27 mouse cellular contexts compared by ENCODE assay signal in the genomic region with DNA sequence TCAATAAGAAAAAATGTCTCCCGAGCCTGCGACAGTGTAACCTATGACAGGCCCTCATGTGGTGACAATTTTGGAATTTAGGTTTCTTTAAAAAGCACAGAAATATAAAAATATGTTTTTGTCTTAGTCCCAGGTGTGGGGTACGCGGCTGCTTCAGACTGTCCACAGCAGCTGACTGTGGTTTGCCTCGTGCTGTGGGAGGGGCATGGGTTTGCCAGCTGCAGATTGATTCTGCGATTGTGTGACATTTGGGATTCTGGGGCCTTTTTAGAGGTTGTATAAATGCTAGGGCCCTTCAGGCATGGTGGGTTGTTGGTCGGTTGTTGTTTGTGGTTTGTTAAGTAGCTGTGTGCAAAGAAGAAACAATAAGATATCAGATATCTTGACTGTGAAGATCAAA. TPM values are rescaled to one million over a fixed set of nuclear protein-coding genes. Genes with fewer than 3 reads are reported as not detected.
A peak's percentile ranks its signal among the peaks of the same experiment; 100 is the strongest.
DNase-seq lines count a peak whose midpoint lies in the region; ATAC-seq and TF ChIP-seq lines count a peak whose summit lies in the region.
"Had no signal": no experiment of that assay in that cellular context is flagged by ENCODE, and none has a peak within 500 bp of the region (broad histone marks: within the 10 kb centered on the region; RNA-seq: fewer than 3 reads in every experiment).

No protein-coding gene starts in this region.

- no peak for TF ChIP-seq CTCF in E14TG2a.4 (conservative IDR thresholded peaks at IDR 0.05; ENCODE audit: low read length)
- TF ChIP-seq CTCF in liver, embryonic 14.5 days (IDR thresholded peaks at IDR 0.05; ENCODE audit: low read depth): no peak
- no peak for TF ChIP-seq CTCF in stomach, postnatal 0 days (IDR thresholded peaks at IDR 0.05; ENCODE audit: low read depth)

- WGBS in heart, embryonic 10.5 days: 89% methylated on average over 7 of the region's 7 CpGs
- 35% methylated on average over 7 of the region's 7 CpGs for WGBS in liver, embryonic 14.5 days (ENCODE audit: insufficient replicate concordance)
- WGBS in stomach, postnatal 0 days: 63% methylated on average over 7 of the region's 7 CpGs

- H3K27ac ChIP-seq in heart, embryonic 10.5 days: no peak overlapping the region
- H3K27ac ChIP-seq in liver, embryonic 14.5 days: peak overlapping the region; percentile 79
- peak overlapping the region; percentile 97 for H3K27ac ChIP-seq in stomach, postnatal 0 days (replicated peaks)
- H3K27ac ChIP-seq: layer of hippocampus, adult 2 months; left cerebral cortex, adult 2 months; limb, embryonic 10.5 days; macrophage; neural tube, embryonic 15.5 days had no signal

- no peak for ATAC-seq in liver, embryonic 14.5 days (ENCODE audit: insufficient read depth)
- no peak for ATAC-seq in stomach, postnatal 0 days (ENCODE audit: low FRiP score, low TSS enrichment)
- ATAC-seq: forebrain, embryonic 15.5 days; midbrain, embryonic 13.5 days had no signal

- peaks cover 8% of the 10 kb centered on the region; the same call in 1 of the 2 replicates for H3K36me3 ChIP-seq in heart, embryonic 10.5 days
- peaks cover 99% of the 10 kb centered on the region for H3K36me3 ChIP-seq in E14TG2a.4 (ENCODE audit: insufficient read depth, low read length)
- H3K36me3 ChIP-seq in liver, embryonic 14.5 days (replicated peaks; ENCODE audit: control insufficient read depth, insufficient read depth, low read depth): peaks cover 13% of the 10 kb centered on the region
- no peaks in the 10 kb centered on the region for H3K36me3 ChIP-seq in stomach, postnatal 0 days (ENCODE audit: control insufficient read depth, insufficient read depth, low read length)
- H3K36me3 ChIP-seq: forebrain, embryonic 15.5 days; midbrain, embryonic 13.5 days; stomach, embryonic 15.5 days had no signal

- no peaks in the 10 kb centered on the region for H3K27me3 ChIP-seq in heart, embryonic 10.5 days (ENCODE audit: insufficient read depth, poor library complexity, severe bottlenecking)
- H3K27me3 ChIP-seq in E14TG2a.4 (ENCODE audit: insufficient read depth, low read length): no peaks in the 10 kb centered on the region
- H3K27me3 ChIP-seq in liver, embryonic 14.5 days (ENCODE audit: control insufficient read depth, insufficient read depth, low read length): no peaks in the 10 kb centered on the region
- H3K27me3 ChIP-seq in stomach, postnatal 0 days (ENCODE audit: control insufficient read depth, insufficient read depth, low read length): no peaks in the 10 kb centered on the region
- H3K27me3 ChIP-seq: forebrain, embryonic 15.5 days; midbrain, embryonic 13.5 days; neural tube, embryonic 15.5 days; stomach, embryonic 15.5 days had no signal

- no peak for TF ChIP-seq EP300 in liver, embryonic 14.5 days (IDR thresholded peaks at IDR 0.05; ENCODE audit: low read depth)
- no peak for TF ChIP-seq EP300 in stomach, postnatal 0 days (optimal IDR thresholded peaks at IDR 0.05)

- H3K9ac ChIP-seq in liver, embryonic 14.5 days (replicated peaks): peak overlapping the region; percentile 71
- H3K9ac ChIP-seq in stomach, postnatal 0 days (ENCODE audit: low read length): no peak overlapping the region
- H3K9ac ChIP-seq: forebrain, embryonic 15.5 days; hindbrain, embryonic 14.5 days; lung, embryonic 14.5 days; midbrain, embryonic 13.5 days; neural tube, embryonic 15.5 days; stomach, embryonic 15.5 days had no signal

- H3K4me1 ChIP-seq in heart, embryonic 10.5 days: peaks cover 63% of the 10 kb centered on the region
- peaks cover 100% of the 10 kb centered on the region for H3K4me1 ChIP-seq in E14TG2a.4 (replicated peaks; ENCODE audit: low read depth, low read length)
- H3K4me1 ChIP-seq in liver, embryonic 14.5 days (replicated peaks; ENCODE audit: control insufficient read depth in 2 of 2, insufficient read depth in 2 of 2, low read length in 1 of 2): peaks cover 93 to 97% of the 10 kb centered on the region in 2 experiments
- H3K4me1 ChIP-seq in stomach, postnatal 0 days (replicated peaks; ENCODE audit: control insufficient read depth, insufficient read depth): peaks cover 15% of the 10 kb centered on the region; the same call in 1 of the 2 replicates

- H3K9me3 ChIP-seq in heart, embryonic 10.5 days: no peaks in the 10 kb centered on the region
- H3K9me3 ChIP-seq in E14TG2a.4 (ENCODE audit: low read length): no peaks in the 10 kb centered on the region
- H3K9me3 ChIP-seq in liver, embryonic 14.5 days (ENCODE audit: control insufficient read depth, low read length): no peaks in the 10 kb centered on the region
- no peaks in the 10 kb centered on the region for H3K9me3 ChIP-seq in stomach, postnatal 0 days (ENCODE audit: control insufficient read depth, low read length)
- H3K9me3 ChIP-seq: forebrain, embryonic 15.5 days; limb, embryonic 10.5 days; midbrain, embryonic 13.5 days; neural tube, embryonic 15.5 days; stomach, embryonic 15.5 days had no signal

- no peak overlapping the region for H3K4me3 ChIP-seq in heart, embryonic 10.5 days
- H3K4me3 ChIP-seq in E14TG2a.4 (replicated peaks; ENCODE audit: low read length): 0 out of 2 replicates have a peak overlapping the region, but pooled peaks have one; percentile 59
- no peak overlapping the region for H3K4me3 ChIP-seq in liver, embryonic 14.5 days (ENCODE audit: insufficient read depth in 1 of 2, low read depth in 2 of 2, low read length in 2 of 2)
- no peak overlapping the region for H3K4me3 ChIP-seq in stomach, postnatal 0 days (ENCODE audit: low read depth, low read length)
- H3K4me3 ChIP-seq: forebrain, embryonic 15.5 days; layer of hippocampus, adult 2 months; left cerebral cortex, adult 2 months; limb, embryonic 10.5 days; midbrain, embryonic 13.5 days; neural tube, embryonic 15.5 days; stomach, embryonic 15.5 days had no signal

- peak overlapping the region; percentile 87 for H3K4me2 ChIP-seq in liver, embryonic 14.5 days (ENCODE audit: low read depth)
- H3K4me2 ChIP-seq in stomach, postnatal 0 days (replicated peaks; ENCODE audit: low read depth): no peak overlapping the region
- H3K4me2 ChIP-seq: forebrain, embryonic 15.5 days; heart, embryonic 11.5 days; hindbrain, embryonic 14.5 days; lung, embryonic 14.5 days; midbrain, embryonic 13.5 days; neural tube, embryonic 15.5 days; stomach, embryonic 15.5 days had no signal

- peak; percentile 78 for DNase-seq in heart, adult 11 months
- DNase-seq in heart, embryonic 10.5 days (ENCODE audit: low spot score): no peak
- DNase-seq in liver, embryonic 14.5 days (ENCODE audit: low read depth in 3 of 3, low spot score in 3 of 3): no peak
- DNase-seq in stomach, postnatal 0 days (ENCODE audit: low spot score): no peak
- no peak for DNase-seq in urinary bladder, postnatal 14 days (ENCODE audit: low spot score)
- DNase-seq in gastrocnemius, postnatal 4 days (ENCODE audit: low spot score in 2 of 2): no peak
- no peak for DNase-seq in urinary bladder, postnatal 25 days (ENCODE audit: low spot score)
- DNase-seq: adrenal gland, adult 2 months; cerebellum, adult 11 months; cerebellum, postnatal 14 days; embryo, embryonic 11 days; gastrocnemius, postnatal 10 days; heart, postnatal 14 days; kidney, adult 11 months; kidney, postnatal 10 days; lung, embryonic 14.5 days had no signal

RNA-seq across cellular contexts. Expression of a gene that starts 18.3 kb away (rescaled TPM):
- polyA plus RNA-seq in heart, embryonic 10.5 days (2016; fragmentation: Nextera tagmentation; extraction: Ambion mirVana): 7.8 and 8.9 TPM in 2 replicates
- polyA plus RNA-seq in liver, embryonic 14.5 days (2012; rRNA removed): 6.1 and 6.4 TPM in 2 replicates
- polyA plus RNA-seq in liver, embryonic 14.5 days (2014; fragmentation: Nextera tagmentation; extraction: Ambion mirVana): 8.5 and 9.9 TPM in 2 replicates
- 19.4 and 19.9 TPM in 2 replicates for polyA plus RNA-seq in stomach, postnatal 0 days (2015; fragmentation: Nextera tagmentation; extraction: Ambion mirVana)
- 1 to 10 TPM; 5.4 to 5.6 TPM for total RNA-seq in gastrocnemius, postnatal 4 days (2021)

RNA-seq across cellular contexts. Expression of a gene that starts 27.7 kb away (rescaled TPM):
- polyA plus RNA-seq in heart, embryonic 10.5 days (2016; fragmentation: Nextera tagmentation; extraction: Ambion mirVana): 61.9 and 74.9 TPM in 2 replicates
- polyA plus RNA-seq in liver, embryonic 14.5 days (2012; rRNA removed): 43.1 and 45.9 TPM in 2 replicates
- 90.6 and 94.2 TPM in 2 replicates for polyA plus RNA-seq in liver, embryonic 14.5 days (2014; fragmentation: Nextera tagmentation; extraction: Ambion mirVana)
- 187 and 189 TPM in 2 replicates for polyA plus RNA-seq in stomach, postnatal 0 days (2015; fragmentation: Nextera tagmentation; extraction: Ambion mirVana)
- total RNA-seq in gastrocnemius, postnatal 4 days (2021): 10 to 100 TPM; 21.1 to 21.2 TPM

RNA-seq across cellular contexts. Expression of a gene that starts 27.7 kb away (rescaled TPM):
- polyA plus RNA-seq in heart, embryonic 10.5 days (2016; fragmentation: Nextera tagmentation; extraction: Ambion mirVana): 5.2 and 5.8 TPM in 2 replicates
- 1.3 TPM in 2 replicates for polyA plus RNA-seq in liver, embryonic 14.5 days (2012; rRNA removed)
- 1.1 and 1.2 TPM in 2 replicates for polyA plus RNA-seq in liver, embryonic 14.5 days (2014; fragmentation: Nextera tagmentation; extraction: Ambion mirVana)
- 2.9 and 3.2 TPM in 2 replicates for polyA plus RNA-seq in stomach, postnatal 0 days (2015; fragmentation: Nextera tagmentation; extraction: Ambion mirVana)
- 1 to 10 TPM; 1.7 to 1.9 TPM for total RNA-seq in gastrocnemius, postnatal 4 days (2021)

RNA-seq across cellular contexts. Expression of a gene that starts 41.2 kb away (rescaled TPM):
- polyA plus RNA-seq in heart, embryonic 10.5 days (2016; fragmentation: Nextera tagmentation; extraction: Ambion mirVana): 0.54 and 0.84 TPM in 2 replicates
- polyA plus RNA-seq in liver, embryonic 14.5 days (2012; rRNA removed): 0.11 and 0.23 TPM in 2 replicates
- 0.18 and 0.20 TPM in 2 replicates for polyA plus RNA-seq in liver, embryonic 14.5 days (2014; fragmentation: Nextera tagmentation; extraction: Ambion mirVana)
- 1.2 TPM in 2 replicates for polyA plus RNA-seq in stomach, postnatal 0 days (2015; fragmentation: Nextera tagmentation; extraction: Ambion mirVana)
- total RNA-seq in gastrocnemius, postnatal 4 days (2021): under 1 TPM; 0.36 to 0.61 TPM

RNA-seq across cellular contexts. Expression of a gene that starts 56.1 kb away (rescaled TPM):
- polyA plus RNA-seq in heart, embryonic 10.5 days (2016; fragmentation: Nextera tagmentation; extraction: Ambion mirVana): 45.7 and 47.2 TPM in 2 replicates
- 14.2 and 21.4 TPM in 2 replicates for polyA plus RNA-seq in liver, embryonic 14.5 days (2012; rRNA removed)
- 26.7 and 28.3 TPM in 2 replicates for polyA plus RNA-seq in liver, embryonic 14.5 days (2014; fragmentation: Nextera tagmentation; extraction: Ambion mirVana)
- 33.6 and 34.5 TPM in 2 replicates for polyA plus RNA-seq in stomach, postnatal 0 days (2015; fragmentation: Nextera tagmentation; extraction: Ambion mirVana)
- 10 to 100 TPM; 24.4 to 24.6 TPM for total RNA-seq in gastrocnemius, postnatal 4 days (2021)
